Mouse (Mus musculus) neural tube, embryonic 13.5 days (tissue): ENCODE results near the gene Tmem185a. TPM values are rescaled to one million over a fixed set of nuclear protein-coding genes. Genes with fewer than 3 reads are reported as not detected.

ENCODE experiments used
- polyA plus RNA-seq: library from polyadenylated mRNA; unstranded; fragments of >200 nt; fragmentation: Nextera tagmentation; extraction: Ambion mirVana; gene quantifications from 2 replicates; pipeline ENCODE4 v1.2.1, GENCODE M21; 2015

Gene Tmem185a
- polyA plus RNA-seq, 1 experiment from 2014 or later, result 43.9 TPM

Other genes with a start within 250 kb of the Tmem185a start
- 11.0 and 11.9 TPM in 2 replicates for gene Ids, start 112.1 kb downstream of the Tmem185a start, polyA plus RNA-seq
- gene 1110012L19Rik, start 91.3 kb downstream of the Tmem185a start, polyA plus RNA-seq, result 36.1 and 42.6 TPM in 2 replicates